8 mouse cellular contexts compared by ENCODE assay signal in genomic region chr8:84946528-84947240, GRCm38 (mm10). TPM values are rescaled to one million over a fixed set of nuclear protein-coding genes. Genes with fewer than 3 reads are reported as not detected.
DNase-seq lines count a peak whose midpoint lies in the region; ATAC-seq and TF ChIP-seq lines count a peak whose summit lies in the region.

Rtbdn (plus strand) TSS chr8:84946991.

- peak within 1 kb of the TSS; percentile 67 for H3K4me3 ChIP-seq in gastrocnemius, adult 2 months
- H3K4me3 ChIP-seq in E14TG2a.4 (replicated peaks; ENCODE audit: low read length) = peak within 1 kb of the TSS; percentile 83
- peak within 1 kb of the TSS; percentile 14; the same call in 1 of the 2 replicates for H3K4me3 ChIP-seq in embryonic fibroblast, embryonic 13.5 days (ENCODE audit: insufficient read depth, low read length)
- H3K4me3 ChIP-seq in liver, embryonic 11.5 days (ENCODE audit: low read depth, low read length) = peak within 1 kb of the TSS; percentile 47
- H3K4me3 ChIP-seq in stomach, embryonic 14.5 days (ENCODE audit: low read depth, low read length) = peak within 1 kb of the TSS; percentile 34

- peak within 1 kb of the TSS; percentile 70 for H3K4me2 ChIP-seq in liver, embryonic 11.5 days
- H3K4me2 ChIP-seq in stomach, embryonic 14.5 days (replicated peaks; ENCODE audit: low read depth, low read length) = peak within 1 kb of the TSS; percentile 64

- no peak within 1 kb of the TSS for H3K27ac ChIP-seq in gastrocnemius, adult 2 months
- no peak within 1 kb of the TSS for H3K27ac ChIP-seq in embryonic fibroblast, embryonic 13.5 days (ENCODE audit: insufficient read depth, low read length)
- H3K27ac ChIP-seq in liver, embryonic 11.5 days (ENCODE audit: low read depth, low read length) = no peak within 1 kb of the TSS
- H3K27ac ChIP-seq in stomach, embryonic 14.5 days (ENCODE audit: low read length) = no peak within 1 kb of the TSS

- 11% methylated on average over 17 of the region's 17 CpGs for WGBS in liver, embryonic 11.5 days
- 14% methylated on average over 17 of the region's 17 CpGs for WGBS in stomach, embryonic 14.5 days

- no peak for DNase-seq in gastrocnemius, adult 2 months
- no peak for DNase-seq in gastrocnemius, adult 8-10 months (ENCODE audit: low spot score in 2 of 2)
- DNase-seq in liver, embryonic 11.5 days (ENCODE audit: low spot score) = no peak
- DNase-seq in T-cell, adult 2 months (ENCODE audit: low spot score) = no peak

- peaks cover 69% of the 10 kb centered on the region for H3K27me3 ChIP-seq in E14TG2a.4 (ENCODE audit: insufficient read depth, low read length)
- H3K27me3 ChIP-seq in liver, embryonic 11.5 days (replicated peaks; ENCODE audit: control insufficient read depth, insufficient read depth, low read length) = peaks cover 74% of the 10 kb centered on the region
- peaks cover 30% of the 10 kb centered on the region for H3K27me3 ChIP-seq in stomach, embryonic 14.5 days (ENCODE audit: control insufficient read depth, insufficient read depth, low read length)

- peak; percentile 39 for TF ChIP-seq CTCF in gastrocnemius, adult 2 months (IDR thresholded peaks at IDR 0.05)
- peak; percentile 60 for TF ChIP-seq CTCF in E14TG2a.4 (conservative IDR thresholded peaks at IDR 0.05; ENCODE audit: low read length)
- TF ChIP-seq CTCF in embryonic fibroblast, embryonic 13.5 days (IDR thresholded peaks at IDR 0.05; ENCODE audit: borderline replicate concordance, insufficient read depth, low read length) = peak; percentile 35; the same call in 1 of the 2 replicates

- ATAC-seq in liver, embryonic 11.5 days (replicated peaks; ENCODE audit: low FRiP score) = no peak
- no peak for ATAC-seq in stomach, embryonic 14.5 days (ENCODE audit: insufficient number of reproducible peaks, insufficient read depth, low FRiP score, low read depth)
- no peak for ATAC-seq in megakaryocyte-erythroid progenitor cell, adult 5-6 weeks (replicated peaks; ENCODE audit: low FRiP score, low TSS enrichment, poor library complexity, severe bottlenecking)

- TF ChIP-seq POLR2A in embryonic fibroblast, embryonic 13.5 days (IDR thresholded peaks at IDR 0.05; ENCODE audit: low read depth, low read length) = no peak

- peaks cover 37% of the 10 kb centered on the region for H3K4me1 ChIP-seq in E14TG2a.4 (replicated peaks; ENCODE audit: low read depth, low read length)
- no peaks in the 10 kb centered on the region for H3K4me1 ChIP-seq in embryonic fibroblast, embryonic 13.5 days (ENCODE audit: control insufficient read depth, insufficient read depth, low read length)
- H3K4me1 ChIP-seq in liver, embryonic 11.5 days (replicated peaks; ENCODE audit: control insufficient read depth, insufficient read depth, low read length) = peaks cover 13% of the 10 kb centered on the region
- H3K4me1 ChIP-seq in stomach, embryonic 14.5 days (ENCODE audit: control insufficient read depth, insufficient read depth, low read length) = 0 out of 2 replicates have a peak, but pooled peaks cover 6% of the 10 kb centered on the region

- no peak within 1 kb of the TSS for H3K9ac ChIP-seq in liver, embryonic 11.5 days (ENCODE audit: low read depth, low read length)
- no peak within 1 kb of the TSS for H3K9ac ChIP-seq in stomach, embryonic 14.5 days (replicated peaks; ENCODE audit: low read depth, low read length)

- H3K36me3 ChIP-seq in E14TG2a.4 (ENCODE audit: insufficient read depth, low read length) = no peaks in the 10 kb centered on the region
- H3K36me3 ChIP-seq in liver, embryonic 11.5 days (ENCODE audit: control insufficient read depth, insufficient read depth, low read length) = no peaks in the 10 kb centered on the region
- no peaks in the 10 kb centered on the region for H3K36me3 ChIP-seq in stomach, embryonic 14.5 days (ENCODE audit: control insufficient read depth, insufficient read depth, low read length)

- intact Hi-C loops in gastrocnemius, adult 2 months (cut with DNase I) = no loop called here

- no peaks in the 10 kb centered on the region for H3K9me3 ChIP-seq in E14TG2a.4 (ENCODE audit: low read length)
- no peaks in the 10 kb centered on the region for H3K9me3 ChIP-seq in liver, embryonic 11.5 days (ENCODE audit: control insufficient read depth, low read length)
- no peaks in the 10 kb centered on the region for H3K9me3 ChIP-seq in stomach, embryonic 14.5 days (ENCODE audit: control insufficient read depth, low read depth, low read length)

RNA-seq across cellular contexts. Expression of gene Rtbdn, which starts in this region (rescaled TPM):
- not detected for total RNA-seq in gastrocnemius, adult 2 months (2021)
- total RNA-seq in gastrocnemius, adult 8-10 months (2022) = not detected
- not detected in 2 replicates for polyA plus RNA-seq in embryonic fibroblast, embryonic 13.5 days (2011; ENCODE audit: insufficient read length, low read depth, missing spikeins)
- polyA plus RNA-seq in liver, embryonic 11.5 days (2014; fragmentation: Nextera tagmentation; extraction: Ambion mirVana) = 0.22 and 0.49 TPM in 2 replicates
- 0.20 TPM in 1 of 2 replicates, not detected in the other for polyA plus RNA-seq in stomach, embryonic 14.5 days (2014; fragmentation: Nextera tagmentation; extraction: Ambion mirVana)
- total RNA-seq in megakaryocyte-erythroid progenitor cell, adult 5-6 weeks (2014; fragmentation: Nextera tagmentation) = not detected in 2 replicates
- not detected in 2 replicates for total RNA-seq in megakaryocyte-erythroid progenitor cell, adult 5-6 weeks (2017)

Comparison
In these comparisons a context has a peak if more than half of its experiments do, and no peak if none do; other contexts are left out.
1. H3K4me3 ChIP-seq: peak in every context shown above with its lines; median percentile 83 in E14TG2a.4; 67 in gastrocnemius, adult 2 months; 47 in liver, embryonic 11.5 days; 34 in stomach, embryonic 14.5 days; 14 in embryonic fibroblast, embryonic 13.5 days.